Mouse (Mus musculus) MEL-GATA-1-ER (cell line): ENCODE data around the gene Ggn.
A peak's percentile ranks its signal among the peaks of the same experiment; 100 is the strongest.
"Not testable (repeated sequence)": the region's sequence is repeated elsewhere in the genome, so short reads cannot be mapped to it uniquely, and the experiment has no call there.

Experiments
- DNase-seq: peaks from one replicate; pipeline ENCODE4 v3.0.0-alpha.2; 2012; ENCODE audit warnings: low read depth; ENCODE audit errors: extremely low read depth

The Ggn gene

GRCm38 (mm10) chr7:29170066-29170754, at the start of gene Ggn, which contains the start of gene Spred3:
Ggn (plus strand) TSS chr7:29170210.
Spred3 (minus strand) TSS chr7:29170411.
- DNase-seq, result peak; percentile 78

- DNase-seq, result no peak
Measured at GRCm38 (mm10) chr7:29122821-29123220, 47.2 kb upstream of the Ggn start.

- DNase-seq, result no peak
Measured at GRCm38 (mm10) chr7:29123531-29124358, 46.3 kb upstream of the Ggn start.

GRCm38 (mm10) chr7:29124970-29125369, 45.0 kb upstream of the Ggn start, which contains the start of gene Ryr1:
Ryr1 (minus strand) TSS chr7:29125179.
- peak; percentile 75 for DNase-seq

- DNase-seq, result peak; percentile 72
Measured at GRCm38 (mm10) chr7:29126173-29126915, 43.7 kb upstream of the Ggn start.

- DNase-seq, result peak; percentile 42
Measured at GRCm38 (mm10) chr7:29128725-29129124, 41.3 kb upstream of the Ggn start.

GRCm38 (mm10) chr7:29134230-29134629, 35.8 kb upstream of the Ggn start:
- DNase-seq, result peak; percentile 49

- DNase-seq, result peak; percentile 78
Measured at GRCm38 (mm10) chr7:29134693-29135386, 35.2 kb upstream of the Ggn start, which contains the start of gene Rasgrp4. Rasgrp4 (plus strand) TSS chr7:29134851.

- DNase-seq, result no peak
Measured at GRCm38 (mm10) chr7:29137429-29137828, 32.6 kb upstream of the Ggn start.

- not testable (repeated sequence) for DNase-seq
Measured at GRCm38 (mm10) chr7:29139237-29139636, 30.8 kb upstream of the Ggn start.

- DNase-seq, result no peak
Measured at GRCm38 (mm10) chr7:29141416-29141815, 28.6 kb upstream of the Ggn start.

- peak; percentile 70 for DNase-seq
Measured at GRCm38 (mm10) chr7:29144006-29144405, 26.0 kb upstream of the Ggn start.

- DNase-seq, result no peak
Measured at GRCm38 (mm10) chr7:29146625-29147367, 23.2 kb upstream of the Ggn start.

- DNase-seq, result no peak
Measured at GRCm38 (mm10) chr7:29148771-29149170, 21.2 kb upstream of the Ggn start.

- DNase-seq, result no peak
Measured at GRCm38 (mm10) chr7:29151486-29151885, 18.5 kb upstream of the Ggn start.

GRCm38 (mm10) chr7:29154018-29154720, 15.8 kb upstream of the Ggn start:
- peak; percentile 11 for DNase-seq

- peak; percentile 44 for DNase-seq
Measured at GRCm38 (mm10) chr7:29155196-29155837, 14.7 kb upstream of the Ggn start.

GRCm38 (mm10) chr7:29155838-29156782, 13.9 kb upstream of the Ggn start, which contains the start of gene Fam98c:
Fam98c (minus strand) TSS chr7:29156234.
- peak; percentile 77 for DNase-seq
